Mouse (Mus musculus): ENCODE data around the gene Enox2. TPM values are rescaled to one million over a fixed set of nuclear protein-coding genes. Genes with fewer than 3 reads are reported as not detected.

Gene Enox2
- 10.9 and 11.2 TPM in 2 replicates for polyA plus RNA-seq (2012; rRNA removed)

DNA sequence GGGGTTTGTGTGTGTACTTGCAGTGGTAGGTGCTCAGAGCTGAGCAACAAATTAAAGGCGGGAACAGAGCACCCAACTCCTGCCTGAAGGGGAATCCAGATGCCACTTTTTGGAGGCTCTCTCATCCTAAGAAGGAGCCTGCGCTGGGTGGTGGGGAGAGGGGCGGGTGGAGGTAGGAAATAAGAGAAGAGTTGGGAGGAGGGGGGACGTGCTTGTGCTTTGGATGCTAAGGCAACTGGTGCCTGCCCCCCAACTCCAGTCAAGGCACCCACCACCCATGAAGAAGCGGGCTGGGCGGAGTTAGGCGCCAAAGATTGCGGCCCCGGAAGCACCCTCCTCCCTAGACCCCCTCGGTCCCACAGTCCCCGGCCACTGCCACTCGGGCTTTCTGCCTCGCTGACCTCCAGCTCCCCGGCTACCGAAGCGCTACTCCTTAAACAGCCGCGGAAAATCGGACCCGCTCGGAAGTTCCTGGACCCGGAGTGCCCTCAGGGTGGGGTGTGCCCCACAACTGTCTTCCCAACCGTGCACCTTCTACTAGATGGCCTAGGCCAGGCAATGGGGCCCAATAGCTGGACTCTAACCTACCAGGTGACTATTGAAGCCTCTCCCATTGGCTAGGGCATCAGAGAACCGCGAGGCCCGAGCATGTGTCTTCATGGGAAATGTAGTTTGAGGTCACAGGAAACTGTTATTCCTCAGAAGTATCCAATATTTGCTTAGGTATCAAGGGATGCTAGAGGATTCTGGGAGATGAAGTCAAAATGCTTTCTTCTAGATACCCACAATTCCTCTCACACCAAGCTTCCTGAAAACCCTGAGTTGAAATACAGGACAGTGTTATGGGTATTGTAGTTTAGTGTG is at the start of gene Enox2:
TSS of gene Enox2 (minus strand) at position 560 of the 864 bp plus-strand sequence.

Other genes starting within 250 kb of the Enox2 start
- gene Arhgap36, start 175.7 kb upstream of the Enox2 start, polyA plus RNA-seq (2012; rRNA removed), result 1.4 and 2.6 TPM in 2 replicates

All from central nervous system, embryonic 11.5 days (tissue).